Mouse (Mus musculus) cerebellum, adult 9-10 months (tissue): ENCODE measurements around the gene Ntrk3.

Experiments
- DNase-seq: peaks from one replicate; pipeline ENCODE4 v3.0.0; 2022

The Ntrk3 gene

DNA sequence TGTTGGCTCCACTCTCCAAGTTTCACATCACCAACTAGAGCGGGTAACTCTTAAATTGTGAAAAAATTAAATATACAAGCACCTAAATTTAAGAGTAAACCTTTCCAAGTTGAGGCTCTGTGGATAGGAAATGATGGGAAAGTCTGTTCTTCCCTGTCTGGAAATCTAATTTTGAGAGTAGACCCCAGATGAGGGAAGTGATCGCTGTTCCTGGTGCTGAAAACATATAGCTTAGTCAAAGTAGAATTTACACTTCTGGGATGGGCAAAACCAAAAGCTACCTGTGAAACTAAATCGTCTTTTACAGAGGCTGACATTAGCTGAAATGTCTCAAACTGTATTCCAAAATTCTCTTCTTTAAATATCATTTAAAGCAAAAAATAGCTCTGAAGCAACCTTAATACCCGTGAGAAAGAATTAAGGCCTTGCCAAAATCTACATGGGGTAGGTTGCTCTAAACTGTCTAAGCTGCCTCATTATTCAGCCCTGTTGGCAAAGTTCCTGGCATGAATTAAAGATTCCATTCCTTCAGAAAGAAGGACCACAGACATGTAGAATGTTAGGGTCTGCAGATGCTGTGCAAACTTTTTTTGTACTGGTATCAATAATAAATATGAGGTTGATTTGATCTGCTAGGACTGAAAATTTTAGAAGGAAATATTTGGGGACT, 557.7 kb downstream of the Ntrk3 start:
- DNase-seq: no peak

DNA sequence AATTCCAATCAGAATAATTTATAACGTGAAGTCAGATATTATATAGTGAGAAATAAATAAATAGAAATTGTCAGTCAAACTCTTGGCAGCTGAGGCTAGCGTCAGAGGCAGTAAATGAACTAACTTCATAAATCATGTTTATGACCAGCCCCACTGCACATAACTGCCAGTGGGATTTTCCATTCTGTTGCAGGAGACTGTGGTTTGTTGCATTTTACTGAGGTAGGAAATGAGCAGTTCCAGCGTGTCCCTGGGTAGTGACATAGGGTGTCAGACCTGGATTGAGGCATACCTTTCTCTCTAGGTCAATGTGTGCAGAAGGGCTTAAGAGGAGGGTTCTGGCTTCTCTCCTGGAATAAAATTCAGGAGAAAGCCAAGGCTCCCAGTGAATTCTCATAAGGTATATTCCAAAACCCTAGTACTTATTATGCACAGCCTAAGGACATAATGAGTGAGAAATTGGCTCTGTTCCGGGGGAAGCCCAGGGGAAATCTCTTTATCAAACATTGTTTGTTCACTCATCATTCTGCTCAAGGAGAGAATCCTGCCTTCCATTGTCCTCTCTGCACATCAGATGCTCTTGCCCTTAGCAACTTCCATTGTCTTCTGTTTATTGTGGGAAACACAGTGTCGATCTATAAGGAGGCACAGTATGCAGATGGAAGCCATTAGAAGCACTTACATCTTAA, 565.4 kb downstream of the Ntrk3 start:
- no peak for DNase-seq

DNA sequence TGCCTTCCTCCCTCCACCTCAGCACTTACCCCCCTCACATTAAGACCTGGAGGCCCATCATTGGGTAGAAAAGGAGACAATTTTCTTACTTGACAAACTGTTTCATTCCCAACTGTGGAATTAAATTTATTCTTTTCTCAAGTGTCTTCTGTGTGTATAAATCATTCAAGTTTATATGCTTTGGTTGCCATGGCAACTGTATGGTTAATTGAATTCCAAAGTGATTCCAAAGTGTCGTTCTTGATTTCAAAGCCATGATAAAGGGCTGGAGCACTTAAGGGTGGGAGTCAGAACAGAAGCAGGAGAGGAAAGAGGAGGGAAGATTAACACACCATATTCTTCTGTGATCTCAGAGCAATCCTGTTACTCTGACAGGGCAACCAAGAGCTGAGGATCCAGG, 572.3 kb downstream of the Ntrk3 start:
- no peak for DNase-seq

DNA sequence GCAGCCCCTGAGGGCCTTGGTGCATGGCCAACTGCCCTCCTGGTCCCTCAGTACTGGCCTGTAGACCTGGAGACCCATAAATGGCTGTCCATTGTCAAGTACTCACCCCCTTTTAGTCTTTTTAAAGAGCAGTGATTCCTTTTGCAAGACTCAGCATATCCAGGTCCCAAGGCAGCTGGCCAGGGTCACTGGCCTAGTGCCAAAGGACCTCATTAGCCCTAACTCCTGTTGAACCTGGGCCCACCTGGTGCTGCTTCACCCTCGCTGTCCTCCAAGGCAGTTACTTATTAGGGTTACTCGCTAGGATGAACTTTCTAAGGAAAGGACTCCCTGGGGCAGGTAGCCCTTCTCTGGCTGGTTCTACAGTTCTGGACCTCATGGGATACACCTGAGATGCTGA, 579.9 kb downstream of the Ntrk3 start:
- no peak for DNase-seq

DNA sequence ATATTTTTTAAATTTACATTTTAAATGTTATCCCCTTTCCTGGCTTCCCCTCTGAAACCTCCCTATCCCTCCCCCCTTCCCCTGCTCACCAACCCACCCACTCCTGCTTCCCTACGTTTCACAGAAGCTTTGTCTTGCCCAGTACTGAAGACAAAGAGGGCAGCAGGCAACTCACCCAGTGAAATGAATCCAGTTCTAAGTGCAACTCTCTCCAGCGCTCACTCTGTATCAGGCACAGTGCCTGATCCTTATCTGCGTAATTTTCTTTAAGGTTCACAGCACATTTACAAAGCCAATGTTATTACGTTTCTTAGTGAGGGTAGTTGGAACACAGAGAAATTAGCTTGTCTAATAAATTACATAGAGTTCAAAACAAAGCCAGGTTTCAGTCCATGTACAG, 592.6 kb downstream of the Ntrk3 start:
- DNase-seq: no peak

DNA sequence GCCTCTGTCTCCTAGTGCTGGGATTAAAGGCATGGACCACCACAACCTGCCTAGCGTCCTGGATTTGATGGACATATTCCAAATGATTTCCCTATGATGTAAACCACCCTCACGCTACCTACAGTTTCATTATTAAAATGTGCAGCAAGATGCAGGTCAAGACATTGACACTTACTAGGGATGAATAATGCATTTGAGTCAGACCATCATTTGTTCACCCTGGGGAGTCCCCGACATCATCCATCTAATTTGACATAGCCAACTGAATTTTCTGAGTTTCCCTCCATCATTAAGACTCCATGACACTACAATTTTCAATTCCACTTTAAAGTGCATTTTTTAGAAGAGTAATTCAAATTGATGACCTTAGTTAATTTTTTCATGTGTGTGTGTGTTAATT, 593.0 kb downstream of the Ntrk3 start:
- no peak for DNase-seq

GRCm38 (mm10) chr7:78129966-78130365, 607.8 kb downstream of the Ntrk3 start:
- DNase-seq: no peak
